Mouse (Mus musculus) cerebellum, adult 11 months (tissue): Measurements from ENCODE around the gene Zbtb25.

ENCODE experiments used
- DNase-seq: peaks from one replicate; pipeline ENCODE4 v3.0.0; 2022

Zbtb25 gene

GRCm38 (mm10) chr12:76369206-76369977 is at the start of gene Zbtb25:
Zbtb25 (minus strand) TSS chr12:76369602.
- peak; percentile 90 for DNase-seq

DNA sequence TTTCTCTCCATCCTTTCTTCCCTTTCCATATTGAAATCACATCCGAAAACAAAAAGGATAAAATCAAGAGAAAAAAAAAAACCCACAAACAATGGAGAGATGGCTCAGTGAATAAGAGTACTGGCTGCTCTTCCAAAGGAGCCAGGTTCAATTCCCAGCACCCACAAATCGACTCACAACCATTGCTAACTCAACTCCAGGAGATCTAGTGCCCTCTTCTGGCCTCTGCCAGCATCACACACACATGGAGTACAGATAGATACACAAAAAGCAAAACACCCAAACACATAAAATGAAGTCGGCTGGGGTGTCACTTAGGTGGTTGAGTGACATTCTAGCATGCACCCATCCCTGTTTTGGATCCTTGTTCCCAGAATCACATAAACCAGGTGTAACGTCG is 48.9 kb upstream of the Zbtb25 start:
- no peak for DNase-seq

- no peak for DNase-seq
Observed at GRCm38 (mm10) chr12:76417433-76417854, 48.0 kb upstream of the Zbtb25 start, which contains the start of gene Ppp1r36. Ppp1r36 (plus strand) TSS chr12:76417538.

DNA sequence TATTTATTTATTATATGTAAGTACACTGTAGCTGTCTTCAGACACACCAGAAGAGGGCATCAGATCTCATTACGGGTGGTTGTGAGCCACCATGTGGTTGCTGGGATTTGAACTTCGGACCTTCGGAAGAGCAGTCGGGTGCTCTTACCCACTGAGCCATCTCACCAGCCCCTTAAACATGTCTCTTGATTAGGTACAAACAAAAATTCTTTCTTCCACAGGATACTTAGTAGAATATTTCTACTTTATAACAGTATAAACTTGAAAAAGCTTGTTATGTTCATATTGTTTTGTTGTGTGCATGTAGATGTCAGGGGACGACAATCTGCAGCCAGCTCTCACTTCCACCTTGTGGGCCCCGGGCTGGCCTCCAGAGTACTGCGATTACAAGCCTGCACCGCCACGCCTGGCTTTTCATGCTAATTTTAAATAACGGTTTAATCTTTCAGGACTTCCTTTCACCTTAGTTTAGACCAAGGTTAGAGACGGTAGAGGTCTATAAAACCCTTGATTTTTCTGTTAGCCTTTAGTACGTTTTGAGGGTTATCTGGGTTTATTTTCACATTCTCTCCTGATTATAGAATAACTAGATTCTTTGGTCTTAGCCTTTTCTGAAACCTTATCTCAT is 46.1 kb upstream of the Zbtb25 start:
- DNase-seq = no peak

DNA sequence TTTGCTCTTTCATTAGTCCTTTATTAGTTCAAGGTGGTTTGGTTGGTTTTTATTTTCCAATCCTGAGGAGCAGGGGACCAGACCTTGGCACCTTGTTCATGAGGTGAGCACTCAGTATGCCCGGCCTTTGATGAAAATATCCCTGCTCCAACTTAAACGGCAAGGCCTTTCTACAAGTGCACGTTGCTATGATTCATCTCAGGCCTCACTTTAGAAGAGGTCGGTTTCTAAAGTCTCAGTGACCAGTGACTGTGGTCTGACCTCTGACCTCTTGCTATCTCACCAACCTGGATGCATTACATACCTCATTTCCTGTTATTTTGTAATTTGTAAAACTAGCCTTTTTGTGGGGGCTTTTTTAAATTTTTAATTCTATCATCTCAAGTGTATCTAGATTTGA is 39.8 kb upstream of the Zbtb25 start:
- no peak for DNase-seq

- DNase-seq = no peak
Observed at GRCm38 (mm10) chr12:76407184-76407583, 37.8 kb upstream of the Zbtb25 start.

GRCm38 (mm10) chr12:76405971-76406370 is 36.6 kb upstream of the Zbtb25 start:
- DNase-seq = no peak

DNA sequence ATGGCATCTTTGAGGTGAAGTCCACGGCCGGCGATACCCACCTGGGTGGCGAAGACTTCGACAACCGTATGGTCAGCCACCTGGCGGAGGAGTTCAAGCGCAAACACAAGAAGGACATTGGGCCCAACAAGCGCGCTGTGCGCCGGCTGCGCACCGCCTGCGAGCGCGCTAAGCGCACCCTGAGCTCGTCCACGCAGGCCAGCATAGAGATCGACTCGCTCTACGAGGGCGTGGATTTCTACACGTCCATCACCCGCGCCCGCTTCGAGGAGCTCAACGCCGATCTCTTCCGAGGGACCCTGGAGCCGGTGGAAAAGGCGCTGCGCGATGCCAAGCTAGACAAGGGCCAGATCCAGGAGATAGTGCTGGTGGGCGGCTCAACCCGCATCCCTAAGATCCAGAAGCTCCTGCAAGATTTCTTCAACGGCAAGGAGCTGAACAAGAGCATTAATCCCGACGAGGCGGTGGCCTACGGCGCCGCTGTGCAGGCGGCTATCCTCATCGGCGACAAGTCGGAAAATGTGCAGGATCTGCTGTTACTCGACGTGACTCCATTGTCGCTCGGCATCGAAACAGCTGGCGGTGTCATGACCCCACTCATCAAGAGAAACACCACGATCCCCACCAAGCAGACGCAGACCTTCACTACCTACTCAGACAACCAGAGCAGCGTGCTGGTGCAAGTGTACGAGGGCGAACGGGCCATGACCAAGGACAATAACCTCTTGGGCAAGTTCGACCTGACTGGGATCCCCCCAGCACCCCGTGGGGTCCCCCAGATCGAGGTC is 36.0 kb upstream of the Zbtb25 start:
- DNase-seq = peak; percentile 32

DNA sequence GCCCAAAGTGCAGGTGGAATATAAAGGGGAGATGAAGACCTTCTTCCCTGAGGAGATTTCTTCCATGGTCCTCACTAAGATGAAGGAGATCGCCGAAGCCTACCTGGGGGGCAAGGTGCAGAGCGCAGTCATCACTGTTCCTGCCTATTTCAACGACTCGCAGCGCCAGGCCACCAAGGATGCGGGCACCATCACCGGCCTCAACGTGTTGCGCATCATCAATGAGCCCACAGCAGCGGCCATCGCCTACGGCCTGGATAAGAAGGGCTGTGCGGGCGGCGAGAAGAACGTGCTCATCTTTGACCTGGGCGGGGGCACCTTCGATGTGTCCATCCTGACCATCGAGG is 35.4 kb upstream of the Zbtb25 start:
- DNase-seq = no peak

DNA sequence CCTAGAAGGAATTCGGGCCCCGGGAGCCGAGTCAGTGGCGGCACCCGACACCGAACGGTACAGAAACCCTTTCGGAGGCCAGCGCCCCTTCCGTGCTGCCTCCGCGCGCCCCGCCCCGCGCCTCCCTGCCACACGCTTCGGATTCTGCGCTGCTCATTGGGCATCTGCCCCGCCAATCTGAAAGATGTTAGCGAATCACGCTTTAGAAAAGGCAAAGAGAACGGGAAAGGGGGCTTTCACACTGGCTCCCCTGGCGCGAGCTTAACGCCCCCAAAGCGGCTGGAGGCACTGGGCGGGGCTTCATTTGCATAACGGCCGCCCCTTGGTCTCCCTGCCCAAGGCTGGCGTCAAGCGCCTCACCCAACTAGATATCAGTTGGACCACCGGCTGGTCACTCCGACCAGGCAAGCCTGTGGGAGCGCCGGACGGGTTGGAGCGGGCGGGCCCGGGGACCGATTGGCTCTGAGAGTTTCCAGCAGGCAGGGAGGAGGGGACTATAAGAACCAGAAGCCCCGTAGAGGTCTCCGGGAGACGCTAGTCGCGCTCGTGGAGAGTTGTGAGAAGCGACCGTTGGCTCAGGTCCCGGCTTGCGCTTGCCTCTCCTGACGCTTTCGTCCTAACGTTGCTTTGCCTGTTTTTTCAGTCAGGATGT is 34.6 kb upstream of the Zbtb25 start, which contains the start of gene Hspa2:
Gene Hspa2 (plus strand): TSS at position 291 of the 652 bp plus-strand sequence.
- peak; percentile 99 for DNase-seq

- no peak for DNase-seq
Observed at GRCm38 (mm10) chr12:76402991-76403885, 33.8 kb upstream of the Zbtb25 start.

GRCm38 (mm10) chr12:76401674-76402073 is 32.3 kb upstream of the Zbtb25 start:
- no peak for DNase-seq

GRCm38 (mm10) chr12:76397281-76397680 is 27.9 kb upstream of the Zbtb25 start:
- DNase-seq = no peak

GRCm38 (mm10) chr12:76392979-76393378 is 23.6 kb upstream of the Zbtb25 start:
- DNase-seq = no peak

- no peak for DNase-seq
Observed at GRCm38 (mm10) chr12:76391595-76392271, 22.3 kb upstream of the Zbtb25 start.

- DNase-seq = no peak
Observed at GRCm38 (mm10) chr12:76388794-76389193, 19.4 kb upstream of the Zbtb25 start.

DNA sequence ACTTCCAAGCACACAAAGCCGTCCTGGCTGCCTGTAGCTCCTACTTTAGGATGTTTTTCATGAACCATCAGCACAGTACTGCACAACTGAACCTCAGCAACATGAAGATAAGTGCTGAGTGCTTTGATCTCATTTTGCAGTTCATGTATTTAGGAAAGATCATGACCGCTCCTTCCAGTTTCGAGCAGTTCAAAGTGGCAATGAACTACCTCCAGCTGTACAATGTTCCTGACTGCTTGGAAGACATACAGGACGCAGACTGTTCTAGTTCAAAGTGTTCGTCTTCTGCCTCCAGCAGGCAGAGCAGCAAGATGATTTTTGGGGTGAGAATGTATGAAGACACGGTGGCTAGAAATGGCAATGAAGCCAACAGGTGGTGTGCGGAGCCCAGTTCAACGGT is 15.9 kb upstream of the Zbtb25 start:
- no peak for DNase-seq

DNA sequence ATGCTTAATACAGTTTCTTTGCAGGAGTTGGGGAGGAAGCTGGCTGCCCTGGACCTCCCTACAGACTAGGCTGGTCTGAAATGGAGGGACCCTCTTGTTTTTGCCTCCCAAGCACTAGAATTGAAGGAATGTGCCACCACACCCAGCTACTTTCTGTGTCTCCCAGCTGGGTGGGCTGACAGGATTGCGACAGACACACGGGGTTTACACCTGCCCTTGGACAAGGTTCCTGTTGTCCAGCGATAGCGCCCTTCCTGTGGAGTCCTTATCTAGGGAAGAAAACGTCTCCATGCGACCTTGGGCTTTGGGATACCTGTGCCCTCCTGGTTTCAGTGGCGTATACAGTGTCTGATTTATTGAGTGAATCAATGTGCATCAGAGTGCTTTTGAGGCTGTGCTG is 10.7 kb upstream of the Zbtb25 start:
- DNase-seq = no peak

- no peak for DNase-seq
Observed at GRCm38 (mm10) chr12:76378556-76378955, 9.2 kb upstream of the Zbtb25 start.

DNA sequence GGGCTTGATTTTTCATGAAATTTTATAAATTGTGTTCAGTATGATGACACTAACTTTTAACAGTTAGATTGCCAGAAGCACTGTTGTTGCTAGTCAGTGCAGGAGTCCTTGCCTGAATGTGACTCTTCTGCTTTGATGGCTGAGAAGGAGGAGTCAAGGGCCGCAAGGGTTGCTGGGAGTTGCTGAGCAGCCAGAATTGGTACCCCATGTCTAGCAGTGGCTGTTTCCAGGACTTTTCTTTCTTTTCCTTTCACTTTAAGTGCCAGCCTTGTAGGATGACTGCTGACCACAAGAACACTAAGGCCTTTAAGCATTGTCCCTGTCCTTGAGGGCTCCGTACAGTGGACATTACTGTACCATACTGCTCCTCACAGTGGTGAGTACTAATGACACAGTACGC is 8.3 kb upstream of the Zbtb25 start:
- DNase-seq = no peak

DNA sequence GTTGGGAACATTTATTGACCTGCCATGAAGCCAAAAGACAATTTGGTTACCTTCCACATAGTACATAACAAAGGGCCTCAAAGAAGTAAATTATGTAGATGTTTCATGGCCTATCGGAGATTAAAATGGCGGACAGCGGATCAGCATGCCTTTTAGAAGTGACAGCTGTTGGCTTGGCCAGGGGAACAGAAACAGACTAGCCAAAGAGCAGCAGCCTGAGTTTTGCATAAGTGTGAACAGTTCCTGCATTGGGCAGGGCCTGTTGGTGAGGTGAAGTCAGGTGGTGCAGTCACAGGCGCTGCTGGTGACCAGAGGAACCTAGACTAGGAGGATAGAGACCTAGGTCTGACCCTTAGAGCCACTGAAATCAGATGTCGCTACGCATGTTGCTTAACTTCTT is 7.7 kb upstream of the Zbtb25 start:
- DNase-seq = no peak

GRCm38 (mm10) chr12:76376649-76377048 is 7.2 kb upstream of the Zbtb25 start:
- DNase-seq = no peak
